Mouse (Mus musculus) liver, embryonic 14.5 days (tissue): ENCODE results near the gene Ulk2. TPM values are rescaled to one million over a fixed set of nuclear protein-coding genes. Genes with fewer than 3 reads are reported as not detected.
"Not testable (repeated sequence)": the region's sequence is repeated elsewhere in the genome, so short reads cannot be mapped to it uniquely, and the experiment has no call there.

Source experiments
- ATAC-seq: fragments of 200-750 bp; cut with Nextera tagmentation; 2 replicates; pipeline ENCODE4 v1.8.0; 2017; ENCODE audit warnings: moderate number of reproducible peaks, mild to moderate bottlenecking, moderate library complexity; ENCODE audit not compliant: insufficient read depth
- DNase-seq, 3 experiments: peaks; one replicate each; pipeline ENCODE4 v3.0.0-alpha.2; 2012 to 2013; ENCODE audit warnings: low read depth in 3 of 3, low spot score in 3 of 3
- H3K27ac ChIP-seq: fragments of 300-500 bp; sonication (generic); 2 replicates; pipeline ENCODE4 v1.5.1; 2014; ENCODE audit warnings: moderate library complexity, mild to moderate bottlenecking, control low read depth, inconsistent platforms
- H3K27me3 ChIP-seq: fragments of 300-500 bp; sonication (generic); 2 replicates; pipeline ENCODE4 v1.6.1; 2014; ENCODE audit warnings: mild to moderate bottlenecking, low read length, moderate library complexity; ENCODE audit not compliant: control insufficient read depth, insufficient read depth
- H3K36me3 ChIP-seq: fragments of 300-500 bp; sonication (generic); replicated peaks from 2 replicates; pipeline ENCODE4 v1.6.1; 2014; ENCODE audit warnings: low read depth; ENCODE audit not compliant: control insufficient read depth, insufficient read depth
- H3K4me1 ChIP-seq, 2 experiments: fragments of 200-500 bp in 1 of 2; fragments of 300-500 bp in 1 of 2; sonication (generic) in 1 of 2; replicated peaks; 2 replicates each; pipeline ENCODE4 v1.6.1; 2012 to 2014; ENCODE audit warnings: antibody characterized with exemption in 1 of 2, inconsistent platforms in 1 of 2, low read length in 1 of 2; ENCODE audit not compliant: control insufficient read depth in 2 of 2, insufficient read depth in 2 of 2
- H3K4me2 ChIP-seq: fragments of 300-500 bp; sonication (generic); 2 replicates; pipeline ENCODE4 v1.6.1; 2014; ENCODE audit warnings: low read depth, mild to moderate bottlenecking, control low read depth, moderate library complexity
- H3K4me3 ChIP-seq, 2 experiments: fragments of 200-500 bp in 1 of 2; fragments of 300-500 bp in 1 of 2; sonication (generic) in 1 of 2; 2 replicates each; pipeline ENCODE4 v1.5.1; 2012 to 2014; ENCODE audit warnings: low read depth in 2 of 2, low read length in 2 of 2, mild to moderate bottlenecking in 2 of 2, control low read depth in 1 of 2, inconsistent platforms in 1 of 2, moderate library complexity in 1 of 2; ENCODE audit not compliant: insufficient read depth in 1 of 2
- H3K9ac ChIP-seq: fragments of 300-500 bp; sonication (generic); replicated peaks from 2 replicates; pipeline ENCODE4 v1.6.1; 2014; ENCODE audit warnings: mild to moderate bottlenecking, control low read depth, moderate library complexity
- H3K9me3 ChIP-seq: fragments of 300-500 bp; sonication (generic); 2 replicates; pipeline ENCODE4 v1.6.1; 2016; ENCODE audit warnings: low read length, mixed read lengths; ENCODE audit not compliant: control insufficient read depth
- CTCF ChIP-seq: IDR thresholded peaks from 2 replicates; pipeline ENCODE4 v1.5.1; 2016; ENCODE audit warnings: antibody characterized with exemption, low read depth, control low read depth
- EP300 ChIP-seq: IDR thresholded peaks from 2 replicates; pipeline ENCODE4 v1.6.1; 2016; ENCODE audit warnings: antibody characterized with exemption, low read depth
- whole genome bisulfite sequencing: fragments of 180-500 bp; shearing (Covaris S2); extraction: QIAGEN DNeasy Blood & Tissue Kit; methylation state at CpG from one replicate; pipeline ENCODE4 v1.1.7; 2014; ENCODE audit not compliant: insufficient replicate concordance; 5-methylcytosine and 5-hydroxymethylcytosine counted together
- polyA plus RNA-seq, 2 experiments: library from polyadenylated mRNA; depleted of rRNA in 1 of 2; stranded (reverse) in 1 of 2; unstranded in 1 of 2; fragments of >200 nt; fragmentation: Nextera tagmentation in 1 of 2; extraction: Ambion mirVana in 1 of 2; gene quantifications; 2 replicates each; pipeline versions ENCODE4 v1.2.1 to v1.2.3; 2012 to 2014

Gene Ulk2
- polyA plus RNA-seq, 2 experiments, result 2.5 TPM

- H3K4me2 ChIP-seq, result no peak overlapping the region
- no peak overlapping the region for H3K9ac ChIP-seq
- TF ChIP-seq CTCF (no peak), EP300 (no peak)
- no peaks in the 10 kb centered on the region for H3K27me3 ChIP-seq
- no peak overlapping the region for H3K4me3 ChIP-seq
- ATAC-seq (no peak), DNase-seq (no peak)
- H3K9me3 ChIP-seq, result no peaks in the 10 kb centered on the region
- no peak overlapping the region for H3K27ac ChIP-seq
- no peaks in the 10 kb centered on the region for H3K36me3 ChIP-seq
- H3K4me1 ChIP-seq, result peaks cover 0 to 2% of the 10 kb centered on the region in 2 experiments; a peak in 1 of 4 replicates
These were observed 2.0 kb downstream of the Ulk2 start for GRCm38 (mm10) chr11:61852916-61853315.

- DNase-seq (no peak), ATAC-seq (no peak)
- no peak overlapping the region for H3K4me2 ChIP-seq
- H3K4me3 ChIP-seq, result no peak overlapping the region
- H3K9ac ChIP-seq, result no peak overlapping the region
- H3K27ac ChIP-seq, result no peak overlapping the region
- H3K36me3 ChIP-seq, result no peaks in the 10 kb centered on the region
- WGBS, result 41% methylated on average over 3 of the region's 3 CpGs
- no peak for TF ChIP-seq CTCF
- TF ChIP-seq EP300, result no peak
- H3K4me1 ChIP-seq, result peaks cover 0 to 2% of the 10 kb centered on the region in 2 experiments; a peak in 1 of 4 replicates
- H3K9me3 ChIP-seq, result no peaks in the 10 kb centered on the region
- H3K27me3 ChIP-seq, result no peaks in the 10 kb centered on the region
These were observed 3.7 kb downstream of the Ulk2 start for GRCm38 (mm10) chr11:61851195-61851594.

- not testable (repeated sequence) for H3K4me2 ChIP-seq, H3K9me3 ChIP-seq, H3K4me1 ChIP-seq, H3K27me3 ChIP-seq, DNase-seq, H3K27ac ChIP-seq, H3K36me3 ChIP-seq, H3K4me3 ChIP-seq, H3K9ac ChIP-seq, ATAC-seq
- 57% methylated on average over 3 of the region's 3 CpGs for WGBS
These were observed 14.2 kb downstream of the Ulk2 start for GRCm38 (mm10) chr11:61840663-61841062.

GRCm38 (mm10) chr11:61839940-61840339, 14.9 kb downstream of the Ulk2 start:
- no peaks in the 10 kb centered on the region for H3K9me3 ChIP-seq
- no peaks in the 10 kb centered on the region for H3K4me1 ChIP-seq
- ATAC-seq (no peak), DNase-seq (no peak)
- no peaks in the 10 kb centered on the region for H3K36me3 ChIP-seq
- H3K27ac ChIP-seq, result no peak overlapping the region
- TF ChIP-seq EP300 (no peak), CTCF (no peak)
- no peak overlapping the region for H3K9ac ChIP-seq
- H3K4me3 ChIP-seq, result no peak overlapping the region
- no peaks in the 10 kb centered on the region for H3K27me3 ChIP-seq
- no peak overlapping the region for H3K4me2 ChIP-seq

GRCm38 (mm10) chr11:61839182-61839581, 15.7 kb downstream of the Ulk2 start:
- no peaks in the 10 kb centered on the region for H3K4me1 ChIP-seq
- H3K27me3 ChIP-seq, result no peaks in the 10 kb centered on the region
- no peak for ATAC-seq
- no peak overlapping the region for H3K27ac ChIP-seq
- no peaks in the 10 kb centered on the region for H3K36me3 ChIP-seq
- H3K9ac ChIP-seq, result no peak overlapping the region
- no peak overlapping the region for H3K4me2 ChIP-seq
- DNase-seq, result no peak
- TF ChIP-seq CTCF (no peak), EP300 (no peak)
- H3K4me3 ChIP-seq, result no peak overlapping the region
- H3K9me3 ChIP-seq, result no peaks in the 10 kb centered on the region
- WGBS, result 45% methylated on average over 1 of the region's 1 CpGs

- WGBS, result 42% methylated on average over 4 of the region's 4 CpGs
- H3K27ac ChIP-seq, result no peak overlapping the region
- H3K9ac ChIP-seq, result no peak overlapping the region
- H3K9me3 ChIP-seq, result no peaks in the 10 kb centered on the region
- no peaks in the 10 kb centered on the region for H3K27me3 ChIP-seq
- no peak overlapping the region for H3K4me2 ChIP-seq
- H3K4me1 ChIP-seq, result no peaks in the 10 kb centered on the region
- TF ChIP-seq EP300 (no peak), CTCF (no peak)
- DNase-seq, result no peak
- ATAC-seq, result no peak
- H3K36me3 ChIP-seq, result no peaks in the 10 kb centered on the region
- H3K4me3 ChIP-seq, result no peak overlapping the region
These were observed 45.1 kb downstream of the Ulk2 start for GRCm38 (mm10) chr11:61809793-61810192.
